Mouse (Mus musculus): ENCODE data around the gene Zfp62. TPM values are rescaled to one million over a fixed set of nuclear protein-coding genes. Genes with fewer than 3 reads are reported as not detected.

Zfp62 gene
- polyA plus RNA-seq, 1 experiment from 2014 or later = 33.5 TPM

- H3K4me3 ChIP-seq = no peak overlapping the region
- peaks cover 11% of the 10 kb centered on the region; the same call in 1 of the 2 replicates for H3K36me3 ChIP-seq
- H3K27ac ChIP-seq (ENCODE audit: poor library complexity, severe bottlenecking) = no peak overlapping the region
- peaks cover 7% of the 10 kb centered on the region for H3K4me1 ChIP-seq (replicated peaks)
- WGBS = 98% methylated on average over 1 of the region's 1 CpGs
- no peak overlapping the region for H3K9ac ChIP-seq
- no peaks in the 10 kb centered on the region for H3K27me3 ChIP-seq (replicated peaks)
- no peak for ATAC-seq (ENCODE audit: insufficient number of reproducible peaks, low FRiP score)
- H3K4me2 ChIP-seq = no peak overlapping the region
- no peaks in the 10 kb centered on the region for H3K9me3 ChIP-seq (replicated peaks)
Measured at GRCm38 (mm10) chr11:49207495-49207894, 4.4 kb downstream of the Zfp62 start.

- no peak overlapping the region for H3K4me2 ChIP-seq
- H3K27me3 ChIP-seq (replicated peaks) = no peaks in the 10 kb centered on the region
- no peak overlapping the region for H3K27ac ChIP-seq (ENCODE audit: poor library complexity, severe bottlenecking)
- H3K9ac ChIP-seq = no peak overlapping the region
- no peak overlapping the region for H3K4me3 ChIP-seq
- H3K36me3 ChIP-seq = peaks cover 39% of the 10 kb centered on the region
- no peaks in the 10 kb centered on the region for H3K4me1 ChIP-seq (replicated peaks)
- no peak for ATAC-seq (ENCODE audit: insufficient number of reproducible peaks, low FRiP score)
- no peaks in the 10 kb centered on the region for H3K9me3 ChIP-seq (replicated peaks)
Measured at GRCm38 (mm10) chr11:49212577-49212976, 9.5 kb downstream of the Zfp62 start.

- Histone ChIP-seq H3K4me2 (no peak overlapping the region), H3K4me3 (no peak overlapping the region), H3K9ac (no peak overlapping the region), H3K4me1 (replicated peaks) (no peaks in the 10 kb centered on the region), H3K27ac (ENCODE audit: poor library complexity, severe bottlenecking) (no peak overlapping the region), H3K36me3 (peaks cover 40% of the 10 kb centered on the region), H3K9me3 (replicated peaks) (no peaks in the 10 kb centered on the region), H3K27me3 (replicated peaks) (no peaks in the 10 kb centered on the region)
- ATAC-seq (ENCODE audit: insufficient number of reproducible peaks, low FRiP score) = no peak
- 92% methylated on average over 1 of the region's 1 CpGs for WGBS
Measured at GRCm38 (mm10) chr11:49213505-49213904, 10.4 kb downstream of the Zfp62 start.

- Histone ChIP-seq H3K27ac (ENCODE audit: poor library complexity, severe bottlenecking) (no peak overlapping the region), H3K4me1 (replicated peaks) (no peaks in the 10 kb centered on the region), H3K4me2 (no peak overlapping the region), H3K4me3 (no peak overlapping the region), H3K9ac (no peak overlapping the region), H3K36me3 (peaks cover 36% of the 10 kb centered on the region), H3K9me3 (replicated peaks) (no peaks in the 10 kb centered on the region), H3K27me3 (replicated peaks) (no peaks in the 10 kb centered on the region)
- 97% methylated on average over 2 of the region's 2 CpGs for whole genome bisulfite sequencing
- ATAC-seq (ENCODE audit: insufficient number of reproducible peaks, low FRiP score) = no peak
Measured at GRCm38 (mm10) chr11:49219271-49219670, 16.2 kb downstream of the Zfp62 start.

GRCm38 (mm10) chr11:49224455-49224854 is 21.4 kb downstream of the Zfp62 start:
- H3K9ac ChIP-seq = no peak overlapping the region
- no peaks in the 10 kb centered on the region for H3K4me1 ChIP-seq (replicated peaks)
- H3K9me3 ChIP-seq (replicated peaks) = no peaks in the 10 kb centered on the region
- no peak for ATAC-seq (ENCODE audit: insufficient number of reproducible peaks, low FRiP score)
- 0 out of 2 replicates have a peak, but pooled peaks cover 5% of the 10 kb centered on the region for H3K36me3 ChIP-seq
- no peak overlapping the region for H3K4me3 ChIP-seq
- no peaks in the 10 kb centered on the region for H3K27me3 ChIP-seq (replicated peaks)
- 60% methylated on average over 1 of the region's 1 CpGs for WGBS
- no peak overlapping the region for H3K4me2 ChIP-seq
- H3K27ac ChIP-seq (ENCODE audit: poor library complexity, severe bottlenecking) = no peak overlapping the region

GRCm38 (mm10) chr11:49232781-49233180 is 29.7 kb downstream of the Zfp62 start:
- no peak overlapping the region for H3K4me3 ChIP-seq
- no peak overlapping the region for H3K27ac ChIP-seq (ENCODE audit: poor library complexity, severe bottlenecking)
- no peaks in the 10 kb centered on the region for H3K9me3 ChIP-seq (replicated peaks)
- H3K4me1 ChIP-seq (replicated peaks) = no peaks in the 10 kb centered on the region
- H3K4me2 ChIP-seq = no peak overlapping the region
- ATAC-seq (ENCODE audit: insufficient number of reproducible peaks, low FRiP score) = no peak
- H3K9ac ChIP-seq = no peak overlapping the region
- H3K27me3 ChIP-seq (replicated peaks) = no peaks in the 10 kb centered on the region
- WGBS = 75% methylated on average over 3 of the region's 3 CpGs
- no peaks in the 10 kb centered on the region for H3K36me3 ChIP-seq

- Histone ChIP-seq H3K4me1 (replicated peaks) (no peaks in the 10 kb centered on the region), H3K9me3 (replicated peaks) (no peaks in the 10 kb centered on the region), H3K27ac (ENCODE audit: poor library complexity, severe bottlenecking) (no peak overlapping the region), H3K27me3 (replicated peaks) (no peaks in the 10 kb centered on the region), H3K4me3 (no peak overlapping the region), H3K9ac (no peak overlapping the region), H3K36me3 (no peaks in the 10 kb centered on the region), H3K4me2 (no peak overlapping the region)
- no peak for ATAC-seq (ENCODE audit: insufficient number of reproducible peaks, low FRiP score)
- WGBS = 63% methylated on average over 3 of the region's 3 CpGs
Measured at GRCm38 (mm10) chr11:49235459-49236207, 32.5 kb downstream of the Zfp62 start.

GRCm38 (mm10) chr11:49236891-49237290 is 33.8 kb downstream of the Zfp62 start:
- Histone ChIP-seq H3K4me2 (no peak overlapping the region), H3K4me3 (no peak overlapping the region), H3K9me3 (replicated peaks) (no peaks in the 10 kb centered on the region), H3K27ac (ENCODE audit: poor library complexity, severe bottlenecking) (no peak overlapping the region), H3K9ac (no peak overlapping the region), H3K4me1 (replicated peaks) (no peaks in the 10 kb centered on the region), H3K27me3 (replicated peaks) (no peaks in the 10 kb centered on the region), H3K36me3 (no peaks in the 10 kb centered on the region)
- 65% methylated on average over 1 of the region's 1 CpGs for WGBS
- ATAC-seq (ENCODE audit: insufficient number of reproducible peaks, low FRiP score) = no peak

- Histone ChIP-seq H3K9ac (no peak overlapping the region), H3K4me2 (no peak overlapping the region), H3K9me3 (replicated peaks) (no peaks in the 10 kb centered on the region), H3K27ac (ENCODE audit: poor library complexity, severe bottlenecking) (no peak overlapping the region), H3K27me3 (replicated peaks) (no peaks in the 10 kb centered on the region), H3K36me3 (no peaks in the 10 kb centered on the region), H3K4me3 (no peak overlapping the region), H3K4me1 (replicated peaks) (no peaks in the 10 kb centered on the region)
- no peak for ATAC-seq (ENCODE audit: insufficient number of reproducible peaks, low FRiP score)
- WGBS = 43% methylated on average over 2 of the region's 2 CpGs
Measured at GRCm38 (mm10) chr11:49237532-49237931, 34.4 kb downstream of the Zfp62 start.

- no peaks in the 10 kb centered on the region for H3K9me3 ChIP-seq (replicated peaks)
- H3K27ac ChIP-seq (ENCODE audit: poor library complexity, severe bottlenecking) = no peak overlapping the region
- H3K4me2 ChIP-seq = no peak overlapping the region
- no peak overlapping the region for H3K9ac ChIP-seq
- no peak for ATAC-seq (ENCODE audit: insufficient number of reproducible peaks, low FRiP score)
- peaks cover 13% of the 10 kb centered on the region for H3K4me1 ChIP-seq (replicated peaks)
- no peak overlapping the region for H3K4me3 ChIP-seq
- no peaks in the 10 kb centered on the region for H3K36me3 ChIP-seq
- WGBS = 66% methylated on average over 1 of the region's 1 CpGs
- no peaks in the 10 kb centered on the region for H3K27me3 ChIP-seq (replicated peaks)
Measured at GRCm38 (mm10) chr11:49240310-49240709, 37.2 kb downstream of the Zfp62 start.

GRCm38 (mm10) chr11:49240874-49241273 is 37.8 kb downstream of the Zfp62 start:
- WGBS = 68% methylated on average over 4 of the region's 4 CpGs
- H3K9ac ChIP-seq = no peak overlapping the region
- no peaks in the 10 kb centered on the region for H3K27me3 ChIP-seq (replicated peaks)
- H3K36me3 ChIP-seq = no peaks in the 10 kb centered on the region
- H3K27ac ChIP-seq (ENCODE audit: poor library complexity, severe bottlenecking) = no peak overlapping the region
- no peak overlapping the region for H3K4me3 ChIP-seq
- peaks cover 19% of the 10 kb centered on the region for H3K4me1 ChIP-seq (replicated peaks)
- no peaks in the 10 kb centered on the region for H3K9me3 ChIP-seq (replicated peaks)
- no peak overlapping the region for H3K4me2 ChIP-seq
- ATAC-seq (ENCODE audit: insufficient number of reproducible peaks, low FRiP score) = no peak

GRCm38 (mm10) chr11:49241471-49241870 is 38.4 kb downstream of the Zfp62 start:
- Histone ChIP-seq H3K4me1 (replicated peaks) (peaks cover 23% of the 10 kb centered on the region), H3K9ac (no peak overlapping the region), H3K27me3 (replicated peaks) (no peaks in the 10 kb centered on the region), H3K36me3 (no peaks in the 10 kb centered on the region), H3K4me3 (no peak overlapping the region), H3K9me3 (replicated peaks) (no peaks in the 10 kb centered on the region), H3K4me2 (no peak overlapping the region), H3K27ac (ENCODE audit: poor library complexity, severe bottlenecking) (no peak overlapping the region)
- no peak for ATAC-seq (ENCODE audit: insufficient number of reproducible peaks, low FRiP score)
- WGBS = 22% methylated on average over 1 of the region's 1 CpGs

Measured in heart, embryonic 12.5 days (tissue).